Mouse (Mus musculus): ENCODE measurements around the gene Eapp.
"Not testable (repeated sequence)": the region's sequence is repeated elsewhere in the genome, so short reads cannot be mapped to it uniquely, and the experiment has no call there.

The Eapp gene

GRCm38 (mm10) chr12:54695511-54696241, at the start of gene Eapp:
Eapp (minus strand) TSS chr12:54695897.
- peak; percentile 96 for DNase-seq (ENCODE audit: low read depth, low spot score)

GRCm38 (mm10) chr12:54738661-54739243, 43.1 kb upstream of the Eapp start:
- DNase-seq (ENCODE audit: low read depth, low spot score) = not testable (repeated sequence)

GRCm38 (mm10) chr12:54737891-54738660, 42.4 kb upstream of the Eapp start:
- DNase-seq (ENCODE audit: low read depth, low spot score) = not testable (repeated sequence)

GRCm38 (mm10) chr12:54734307-54735131, 38.8 kb upstream of the Eapp start:
- DNase-seq (ENCODE audit: low read depth, low spot score) = not testable (repeated sequence)

- not testable (repeated sequence) for DNase-seq (ENCODE audit: low read depth, low spot score)
Measured at GRCm38 (mm10) chr12:54729140-54730059, 33.7 kb upstream of the Eapp start.

DNA sequence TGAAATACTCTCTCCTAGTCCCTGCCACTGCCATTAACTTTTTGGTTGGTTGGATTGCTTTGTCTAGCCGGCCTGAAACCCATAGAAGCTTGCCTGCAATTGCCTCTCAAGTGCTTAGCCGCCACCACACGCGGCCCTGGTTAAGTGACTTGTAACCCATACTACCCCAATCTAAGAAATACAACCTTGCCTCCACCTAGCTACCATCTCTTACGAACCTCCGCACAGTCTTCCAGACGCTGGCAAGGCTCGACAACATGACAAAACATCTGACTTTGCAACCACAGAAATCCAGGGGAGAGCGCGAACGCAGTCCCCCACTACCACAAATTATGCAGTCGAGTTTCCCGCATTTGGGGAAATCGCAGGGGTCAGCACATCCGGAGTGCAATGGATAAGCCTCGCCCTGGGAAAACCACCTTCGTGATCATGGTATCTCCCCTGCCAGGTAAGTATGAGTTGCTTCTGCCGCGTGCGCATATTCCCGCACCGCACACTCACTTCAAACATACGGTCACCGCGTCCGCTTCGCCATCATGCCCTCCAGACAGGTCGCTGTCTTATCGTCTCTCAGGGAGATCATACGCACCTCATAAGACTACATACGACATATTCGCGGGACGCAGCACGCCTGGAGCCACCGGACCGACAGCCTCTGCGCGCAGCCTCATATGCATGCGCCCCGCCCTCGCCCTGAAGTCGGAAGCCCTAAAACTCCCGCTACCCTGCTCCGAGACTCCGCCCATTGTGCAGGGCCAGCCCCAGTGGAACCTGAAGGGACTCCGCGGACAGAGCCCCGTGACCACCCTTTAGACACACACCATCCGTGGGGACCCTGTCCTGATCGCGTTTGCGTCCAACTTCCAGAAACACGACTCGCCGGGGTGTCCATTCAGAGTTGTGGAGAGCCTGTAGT, 23.4 kb upstream of the Eapp start:
- not testable (repeated sequence) for DNase-seq (ENCODE audit: low read depth, low spot score)

DNA sequence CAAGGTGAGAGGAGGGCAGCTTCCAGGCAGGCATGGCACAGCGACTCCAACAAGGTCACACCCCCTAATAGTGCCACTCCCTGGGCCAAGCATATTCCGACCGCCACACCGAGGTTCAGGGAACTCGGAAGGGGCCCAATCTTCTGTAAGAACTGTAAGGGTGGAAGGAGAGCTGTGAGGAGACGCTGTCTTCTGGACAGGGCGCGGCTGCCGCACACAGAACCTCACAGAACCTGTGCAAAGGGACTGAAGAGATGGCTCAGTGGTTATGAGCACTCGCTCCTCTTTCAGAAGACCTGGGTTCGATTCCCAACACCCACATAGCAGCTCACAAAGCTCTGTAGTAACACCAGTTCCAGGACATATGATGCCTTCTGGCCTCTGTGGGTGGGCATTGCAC, 21.8 kb upstream of the Eapp start:
- DNase-seq (ENCODE audit: low read depth, low spot score) = not testable (repeated sequence)

- DNase-seq (ENCODE audit: low read depth, low spot score) = not testable (repeated sequence)
Measured at GRCm38 (mm10) chr12:54713822-54714626, 18.3 kb upstream of the Eapp start.

DNA sequence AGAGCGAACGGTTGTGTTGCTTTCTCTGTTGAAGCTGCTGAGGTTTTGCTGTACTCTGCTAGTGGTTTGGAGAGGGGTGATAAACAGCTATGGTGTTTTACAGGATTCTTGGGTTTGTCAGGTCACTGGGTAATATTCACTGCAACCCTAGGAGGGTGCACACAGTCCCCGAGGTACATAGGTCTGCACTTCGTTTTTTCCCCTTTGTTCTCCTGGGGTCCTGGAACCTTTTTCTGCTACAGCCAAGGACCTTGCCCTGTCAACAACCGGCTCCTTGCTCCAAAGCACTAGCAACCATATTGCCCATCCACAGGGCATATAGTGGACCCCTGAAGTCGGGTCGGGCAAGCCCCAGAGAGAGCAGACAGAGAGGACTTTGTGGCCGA, 14.8 kb upstream of the Eapp start:
- DNase-seq (ENCODE audit: low read depth, low spot score) = not testable (repeated sequence)

- DNase-seq (ENCODE audit: low read depth, low spot score) = not testable (repeated sequence)
Measured at GRCm38 (mm10) chr12:54709691-54710493, 14.2 kb upstream of the Eapp start.

DNA sequence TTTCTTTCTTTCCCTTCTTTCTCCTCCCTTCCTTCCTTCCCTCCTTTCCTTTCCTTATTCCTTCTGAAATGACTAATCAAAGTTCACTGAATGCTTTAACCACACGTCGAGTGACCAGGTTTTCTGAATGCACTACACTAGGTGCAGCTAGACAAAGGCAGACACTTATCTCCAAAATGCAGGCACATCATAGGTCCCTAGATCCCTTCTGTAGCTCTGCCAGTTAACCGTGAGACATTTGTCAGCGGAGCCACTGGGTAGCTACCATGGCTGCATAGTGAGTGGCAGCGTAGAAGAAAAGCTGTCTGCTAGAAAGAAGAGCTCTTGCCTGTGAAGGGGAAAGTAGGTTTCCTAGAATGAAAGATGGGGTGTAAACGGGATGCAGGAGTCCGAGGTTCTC, 3.7 kb upstream of the Eapp start:
- no peak for DNase-seq (ENCODE audit: low read depth, low spot score)

DNA sequence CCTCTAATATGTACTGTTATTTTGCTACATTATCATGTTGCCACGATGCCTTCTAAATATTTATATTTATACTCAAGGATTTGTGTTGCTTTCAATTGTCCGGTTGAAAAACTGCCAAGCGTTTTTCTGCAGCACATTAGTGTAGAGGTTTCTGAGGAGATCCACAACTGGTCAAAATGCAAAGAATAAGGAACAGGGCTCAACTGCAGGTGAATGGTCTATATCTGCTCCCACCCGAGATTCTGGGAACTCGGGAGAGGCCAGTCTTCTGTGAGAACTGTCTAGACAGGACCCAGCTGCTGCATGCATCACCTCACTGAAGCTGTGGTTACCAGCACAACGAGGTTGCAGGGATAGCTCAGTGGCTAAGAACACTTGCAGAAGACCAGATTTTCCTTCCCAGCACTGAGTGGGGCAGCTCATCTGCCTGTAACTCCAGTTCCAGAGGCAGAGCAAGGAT, 2.1 kb upstream of the Eapp start:
- DNase-seq (ENCODE audit: low read depth, low spot score) = peak; percentile 27

DNA sequence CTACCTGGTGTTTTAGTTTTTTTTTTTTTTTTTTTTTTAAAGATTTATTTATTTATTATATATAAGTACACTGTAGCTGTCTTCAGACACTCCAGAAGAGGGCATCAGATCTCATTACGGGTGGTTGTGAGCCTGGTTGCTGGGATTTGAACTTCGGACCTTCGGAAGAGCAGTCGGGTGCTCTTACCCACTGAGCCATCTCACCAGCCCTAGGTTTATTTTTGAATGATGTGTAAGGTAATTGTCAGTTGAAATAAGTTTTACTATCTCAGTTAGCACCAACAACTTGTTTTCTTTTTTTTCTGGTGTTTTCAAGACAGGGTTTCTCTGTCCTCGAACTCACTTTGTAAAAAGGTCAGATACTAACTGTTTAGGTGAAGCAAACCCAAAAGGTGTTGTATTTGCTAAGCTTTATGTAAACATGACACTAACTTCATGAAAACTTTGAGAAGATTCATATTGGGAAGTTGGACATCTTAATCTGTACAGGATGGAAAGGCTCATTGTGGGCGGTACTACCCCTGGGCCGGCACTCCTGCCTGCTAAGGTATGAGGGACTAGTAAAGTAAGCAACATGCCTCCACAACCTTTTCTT, 1.4 kb upstream of the Eapp start:
- DNase-seq (ENCODE audit: low read depth, low spot score) = no peak

- peak; percentile 96 for DNase-seq (ENCODE audit: low read depth, low spot score)
Measured at GRCm38 (mm10) chr12:54696242-54697002, 725 bp upstream of the Eapp start.

DNA sequence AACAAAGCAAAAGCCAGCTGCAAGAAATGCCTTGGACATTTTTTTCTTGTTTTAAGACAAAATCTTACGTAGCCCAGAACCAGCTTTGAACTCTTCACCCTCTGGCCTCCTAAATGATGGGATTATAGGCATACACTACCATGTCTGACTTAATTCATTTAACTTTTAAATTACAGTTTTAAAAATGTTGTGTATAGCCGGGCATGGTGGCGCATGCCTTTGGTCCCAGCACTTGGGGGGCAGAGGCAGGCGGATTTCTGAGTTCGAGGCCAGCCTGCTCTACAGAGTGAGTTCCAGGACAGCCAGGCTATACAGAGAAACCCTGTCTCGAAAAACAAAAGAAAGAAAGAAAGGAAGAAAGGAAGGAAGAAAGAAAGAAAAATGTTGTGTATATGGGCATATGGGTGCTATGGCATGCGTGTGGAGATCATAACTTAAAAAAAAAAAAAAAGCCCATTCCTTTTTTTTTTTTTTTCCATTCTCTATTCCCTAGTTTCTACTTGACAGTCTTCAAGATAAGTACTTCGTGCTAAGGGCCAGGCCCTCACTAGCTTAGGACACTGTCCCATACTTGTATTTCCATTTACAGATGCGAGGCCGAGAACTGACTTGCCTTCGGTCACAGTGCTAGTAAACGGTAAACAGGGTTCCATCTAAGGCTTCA, 718 bp downstream of the Eapp start:
- no peak for DNase-seq (ENCODE audit: low read depth, low spot score)

DNA sequence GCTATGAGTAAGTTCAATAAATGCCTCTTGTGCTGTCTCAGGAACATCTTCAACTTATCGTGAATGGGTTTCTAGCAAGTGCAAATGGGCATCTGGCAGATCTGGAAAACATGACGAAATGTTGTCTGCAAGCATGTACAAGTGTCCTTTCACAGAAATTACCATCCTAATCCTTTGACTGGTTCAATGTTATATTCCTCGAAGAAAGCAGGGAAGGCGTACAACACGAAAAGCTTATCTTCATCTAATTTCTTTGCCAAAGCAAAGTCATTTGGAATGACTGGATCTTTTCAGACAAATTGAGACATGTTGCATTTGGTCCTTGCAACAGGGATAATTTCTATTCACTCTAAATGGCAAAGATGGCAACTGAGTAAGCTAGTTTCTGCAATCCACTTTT, 6.6 kb downstream of the Eapp start:
- no peak for DNase-seq (ENCODE audit: low read depth, low spot score)
